Mouse (Mus musculus) lung, embryonic 14.5 days (tissue): ENCODE data around the gene Klf4. TPM values are rescaled to one million over a fixed set of nuclear protein-coding genes. Genes with fewer than 3 reads are reported as not detected.

Source experiments
- ATAC-seq: fragments of 200-750 bp; cut with Nextera tagmentation; 2 replicates; pipeline ENCODE4 v1.8.0; 2017; ENCODE audit warnings: mild to moderate bottlenecking, moderate TSS enrichment, moderate library complexity; ENCODE audit not compliant: insufficient read depth
- DNase-seq: peaks from one replicate; pipeline ENCODE4 v3.0.0-alpha.2; 2015
- H3K27ac ChIP-seq: fragments of 300-500 bp; sonication (generic); 2 replicates; pipeline ENCODE4 v1.5.1; 2014; ENCODE audit warnings: low read depth, mild to moderate bottlenecking, moderate library complexity
- H3K27me3 ChIP-seq: fragments of 300-500 bp; sonication (generic); 2 replicates; pipeline ENCODE4 v1.6.1; 2014; ENCODE audit warnings: low read length, control low read depth; ENCODE audit not compliant: insufficient read depth
- H3K36me3 ChIP-seq: fragments of 300-500 bp; sonication (generic); 2 replicates; pipeline ENCODE4 v1.6.1; 2014; ENCODE audit warnings: control low read depth; ENCODE audit not compliant: insufficient read depth
- H3K4me1 ChIP-seq: fragments of 300-500 bp; sonication (generic); 2 replicates; pipeline ENCODE4 v1.6.1; 2014; ENCODE audit warnings: antibody characterized with exemption, control low read depth; ENCODE audit not compliant: insufficient read depth
- H3K4me2 ChIP-seq: fragments of 300-500 bp; sonication (generic); 2 replicates; pipeline ENCODE4 v1.6.1; 2014; ENCODE audit warnings: mild to moderate bottlenecking
- H3K4me3 ChIP-seq: fragments of 300-500 bp; sonication (generic); 2 replicates; pipeline ENCODE4 v1.5.1; 2014; ENCODE audit warnings: low read depth, low read length
- H3K9ac ChIP-seq: fragments of 300-500 bp; sonication (generic); 2 replicates; pipeline ENCODE4 v1.6.1; 2014
- H3K9me3 ChIP-seq: fragments of 300-500 bp; sonication (generic); 2 replicates; pipeline ENCODE4 v1.6.1; 2016; ENCODE audit warnings: low read depth, low read length, control low read depth
- CTCF ChIP-seq: IDR thresholded peaks from 2 replicates; pipeline ENCODE4 v1.5.1; 2016; ENCODE audit warnings: antibody characterized with exemption, low read depth
- WGBS: fragments of 180-500 bp; shearing (Covaris S2); extraction: QIAGEN DNeasy Blood & Tissue Kit; methylation state at CpG from one replicate; pipeline ENCODE4 v1.1.7; 2014; 5-methylcytosine and 5-hydroxymethylcytosine counted together
- polyA plus RNA-seq: library from polyadenylated mRNA; unstranded; fragments of >200 nt; fragmentation: Nextera tagmentation; extraction: Ambion mirVana; gene quantifications from 2 replicates; pipeline ENCODE4 v1.2.1, GENCODE M21; 2014

The Klf4 gene
- 4.6 and 5.1 TPM in 2 replicates for polyA plus RNA-seq

DNA sequence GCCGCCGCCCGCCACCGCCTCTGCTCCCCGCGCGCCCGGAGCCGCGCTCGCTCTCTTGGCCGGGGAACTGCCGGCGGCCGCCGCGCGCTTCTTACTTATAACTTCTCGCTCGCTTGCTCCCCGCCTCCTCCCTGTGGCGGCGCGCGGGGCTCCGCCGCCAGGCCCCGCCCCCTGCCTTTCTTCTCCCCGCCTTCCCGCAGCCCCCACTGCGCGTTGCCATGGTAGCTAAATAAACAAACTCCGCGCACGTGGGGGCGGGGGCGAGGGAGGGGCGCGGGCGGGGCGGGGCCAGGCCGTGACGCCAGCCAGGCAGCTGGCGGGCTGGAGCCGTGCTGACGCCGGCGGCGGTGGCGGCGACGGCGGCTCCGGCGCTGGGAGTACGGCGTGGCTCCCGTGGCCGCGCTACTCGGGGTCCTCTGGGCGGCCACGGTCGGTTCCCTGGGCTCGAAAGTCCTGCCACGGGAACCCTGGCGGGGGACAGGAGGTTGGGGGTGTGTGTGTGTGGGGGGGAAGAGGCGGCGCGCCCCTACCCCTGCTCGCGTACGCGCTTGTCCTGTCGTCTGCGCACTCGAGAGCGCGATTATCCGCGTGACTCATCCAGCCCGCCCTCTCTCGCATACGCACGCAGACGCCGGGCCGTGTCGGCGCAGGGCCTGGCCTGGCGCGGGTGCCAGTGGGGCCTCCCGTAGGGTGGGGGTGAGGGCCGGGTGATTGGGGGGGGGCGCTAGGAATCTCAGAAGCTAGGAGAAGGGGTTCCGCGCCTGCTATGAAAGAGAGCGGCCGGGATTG is at the start of gene Klf4:
Klf4 (minus strand) TSS at position 60 of the 789 bp plus-strand sequence.
- H3K9ac ChIP-seq = peak within 1 kb of the TSS; percentile 68
- ATAC-seq = peak; percentile 89
- no peaks in the 10 kb centered on the region for H3K9me3 ChIP-seq
- under 1% methylated on average over 82 of the region's 99 CpGs for WGBS
- peak within 1 kb of the TSS; percentile 93 for H3K4me2 ChIP-seq
- no peaks in the 10 kb centered on the region for H3K36me3 ChIP-seq
- peak within 1 kb of the TSS; percentile 91 for H3K27ac ChIP-seq
- H3K4me1 ChIP-seq = no peaks in the 10 kb centered on the region; the same call in 1 of the 2 replicates
- peak; percentile 96 for DNase-seq
- peaks cover 15% of the 10 kb centered on the region for H3K27me3 ChIP-seq
- H3K4me3 ChIP-seq = peak within 1 kb of the TSS; percentile 62
- no peak for TF ChIP-seq CTCF

DNA sequence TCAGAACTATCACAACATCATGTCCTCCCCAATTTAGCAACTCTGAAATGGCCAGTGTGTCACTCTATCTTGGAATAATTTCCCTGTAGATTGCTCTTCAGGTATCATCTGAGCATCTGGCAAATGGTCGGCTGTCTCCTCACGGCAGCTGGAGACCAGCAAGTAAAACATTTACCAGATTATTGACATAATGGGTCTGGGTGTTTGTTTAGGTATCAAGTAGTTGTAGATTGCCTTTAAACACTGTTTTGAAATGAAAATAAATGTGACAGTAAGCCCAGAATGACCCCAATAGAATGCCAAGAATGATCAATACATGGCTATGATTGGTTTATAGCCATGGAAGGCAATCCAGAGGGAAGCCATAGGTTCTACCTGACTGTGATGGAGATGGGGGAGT is 39.2 kb upstream of the Klf4 start:
- TF ChIP-seq CTCF = no peak
- Histone ChIP-seq H3K27ac (no peak overlapping the region), H3K36me3 (no peaks in the 10 kb centered on the region), H3K9ac (no peak overlapping the region), H3K4me1 (no peaks in the 10 kb centered on the region), H3K4me2 (no peak overlapping the region), H3K27me3 (no peaks in the 10 kb centered on the region), H3K4me3 (no peak overlapping the region), H3K9me3 (no peaks in the 10 kb centered on the region)
- no peak for DNase-seq
- WGBS = 47% methylated on average over 2 of the region's 2 CpGs
- ATAC-seq = no peak

DNA sequence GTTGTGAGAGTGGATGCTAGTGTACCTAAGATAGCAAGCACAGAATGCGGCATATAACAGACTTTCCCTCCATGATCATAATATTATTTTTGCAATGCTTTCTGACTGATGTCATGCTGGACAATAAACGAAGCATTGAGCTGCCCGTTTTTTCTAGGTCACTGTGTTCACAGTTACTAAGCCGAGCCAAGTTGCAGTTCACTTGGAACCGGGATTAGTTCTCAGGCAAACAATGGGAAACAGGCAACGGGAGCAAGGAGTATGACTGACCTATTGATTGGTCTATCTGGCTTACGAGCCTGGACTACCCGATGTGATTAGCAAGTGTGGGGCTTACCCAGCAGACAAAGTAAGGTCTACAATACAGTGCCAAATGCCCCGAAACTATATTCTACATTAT is 35.7 kb upstream of the Klf4 start:
- DNase-seq (no peak), ATAC-seq (no peak)
- no peak overlapping the region for H3K4me3 ChIP-seq
- no peak overlapping the region for H3K4me2 ChIP-seq
- WGBS = 82% methylated on average over 9 of the region's 9 CpGs
- H3K27me3 ChIP-seq = no peaks in the 10 kb centered on the region
- no peaks in the 10 kb centered on the region for H3K9me3 ChIP-seq
- no peaks in the 10 kb centered on the region for H3K4me1 ChIP-seq
- no peak for TF ChIP-seq CTCF
- no peak overlapping the region for H3K9ac ChIP-seq
- no peaks in the 10 kb centered on the region for H3K36me3 ChIP-seq
- no peak overlapping the region for H3K27ac ChIP-seq

DNA sequence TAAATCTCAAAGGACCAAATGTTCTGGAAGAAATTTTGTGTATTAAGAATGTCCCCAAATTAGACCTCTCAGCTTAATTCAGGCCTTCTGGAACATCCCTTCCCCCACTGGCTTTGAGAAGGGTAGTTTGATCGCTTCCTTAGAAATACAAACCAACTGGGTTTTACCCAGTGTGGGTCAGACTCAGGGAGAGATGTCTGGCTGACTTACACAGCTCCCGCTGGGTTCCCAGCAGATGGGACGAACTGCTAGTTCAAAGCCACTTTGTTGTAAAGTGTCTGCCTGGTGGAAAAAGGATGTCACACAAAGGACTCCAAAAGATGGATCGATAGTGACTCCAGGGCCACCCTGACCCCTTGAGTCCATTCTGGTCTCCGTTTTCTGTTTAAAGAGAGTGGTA is 35.3 kb upstream of the Klf4 start:
- Histone ChIP-seq H3K9ac (no peak overlapping the region), H3K36me3 (no peaks in the 10 kb centered on the region), H3K4me1 (no peaks in the 10 kb centered on the region), H3K9me3 (no peaks in the 10 kb centered on the region), H3K27me3 (no peaks in the 10 kb centered on the region), H3K27ac (no peak overlapping the region), H3K4me3 (no peak overlapping the region), H3K4me2 (no peak overlapping the region)
- TF ChIP-seq CTCF = no peak
- WGBS = 71% methylated on average over 5 of the region's 5 CpGs
- no peak for ATAC-seq
- no peak for DNase-seq

DNA sequence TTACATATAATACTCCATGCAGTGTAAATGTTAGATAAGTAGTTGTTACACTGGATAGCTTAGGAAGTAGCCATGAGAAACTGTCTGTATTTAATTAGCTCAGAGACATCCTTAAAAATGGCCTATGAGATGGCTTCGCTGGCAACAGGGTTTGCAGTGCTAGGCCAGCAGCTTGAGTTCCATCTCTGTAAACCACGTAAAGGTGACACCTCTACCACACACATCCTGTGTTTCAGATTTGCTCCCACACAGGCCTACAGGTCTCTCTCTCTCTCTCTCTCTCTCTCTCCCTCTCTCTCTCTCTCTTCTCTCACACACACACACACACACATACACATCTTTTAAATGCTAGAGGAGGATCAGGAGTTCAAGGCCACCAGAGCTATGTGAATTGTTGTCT is 32.1 kb upstream of the Klf4 start:
- no peaks in the 10 kb centered on the region for H3K4me1 ChIP-seq
- TF ChIP-seq CTCF = no peak
- H3K4me2 ChIP-seq = no peak overlapping the region
- WGBS = 85% methylated on average over 2 of the region's 2 CpGs
- no peak overlapping the region for H3K27ac ChIP-seq
- no peak overlapping the region for H3K4me3 ChIP-seq
- DNase-seq = no peak
- no peaks in the 10 kb centered on the region for H3K27me3 ChIP-seq
- no peaks in the 10 kb centered on the region for H3K9me3 ChIP-seq
- no peak overlapping the region for H3K9ac ChIP-seq
- no peaks in the 10 kb centered on the region for H3K36me3 ChIP-seq
- no peak for ATAC-seq

- H3K4me3 ChIP-seq = no peak overlapping the region
- no peak overlapping the region for H3K27ac ChIP-seq
- DNase-seq (peak; percentile 8), ATAC-seq (no peak)
- no peaks in the 10 kb centered on the region for H3K27me3 ChIP-seq
- WGBS = 61% methylated on average over 8 of the region's 8 CpGs
- H3K36me3 ChIP-seq = no peaks in the 10 kb centered on the region
- no peak overlapping the region for H3K9ac ChIP-seq
- no peak overlapping the region for H3K4me2 ChIP-seq
- TF ChIP-seq CTCF = no peak
- no peaks in the 10 kb centered on the region for H3K4me1 ChIP-seq
- no peaks in the 10 kb centered on the region for H3K9me3 ChIP-seq
Observed at GRCm38 (mm10) chr4:55563050-55563449, 30.8 kb upstream of the Klf4 start.

DNA sequence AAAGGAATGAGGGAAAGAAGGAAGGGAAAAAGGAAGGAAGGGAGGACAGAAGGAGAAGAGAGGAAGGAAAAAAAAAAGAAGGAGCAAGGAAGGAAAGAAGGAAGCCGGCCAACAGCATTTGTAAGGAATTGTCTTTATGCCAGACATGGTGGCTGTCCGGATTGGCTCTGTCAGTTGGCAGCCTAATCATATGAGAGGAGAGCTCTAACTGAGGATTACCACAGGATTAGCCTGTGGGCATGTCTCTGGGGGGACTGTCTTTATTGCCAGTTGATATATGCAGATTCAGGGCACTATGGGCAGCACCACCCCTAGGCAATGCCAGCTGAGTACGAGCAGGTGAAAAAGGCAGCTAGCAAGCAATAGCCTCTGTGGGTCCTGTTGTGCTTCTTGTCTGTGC is 29.8 kb upstream of the Klf4 start:
- Histone ChIP-seq H3K27ac (no peak overlapping the region), H3K36me3 (no peaks in the 10 kb centered on the region), H3K9me3 (no peaks in the 10 kb centered on the region), H3K4me3 (no peak overlapping the region), H3K9ac (no peak overlapping the region), H3K4me1 (no peaks in the 10 kb centered on the region), H3K27me3 (no peaks in the 10 kb centered on the region), H3K4me2 (no peak overlapping the region)
- DNase-seq = no peak
- WGBS = 82% methylated on average over 3 of the region's 3 CpGs
- no peak for ATAC-seq
- TF ChIP-seq CTCF = no peak
